Mouse (Mus musculus) limb, embryonic 14.5 days (tissue): ENCODE measurements around the gene Cd93. TPM values are rescaled to one million over a fixed set of nuclear protein-coding genes. Genes with fewer than 3 reads are reported as not detected.

ENCODE experiments used
- ATAC-seq: fragments of 200-750 bp; cut with Nextera tagmentation; 2 replicates; pipeline ENCODE4 v1.8.0; 2017; ENCODE audit warnings: low read depth, moderate number of reproducible peaks, moderate TSS enrichment; ENCODE audit not compliant: low FRiP score
- DNase-seq: peaks from one replicate; pipeline ENCODE4 v3.0.0-alpha.2; 2015; ENCODE audit warnings: low spot score
- H3K27ac ChIP-seq: fragments of 300-500 bp; sonication (generic); replicated peaks from 2 replicates; pipeline ENCODE4 v1.5.1; 2014; ENCODE audit warnings: low read depth, mild to moderate bottlenecking, low read length, moderate library complexity, mixed read lengths
- H3K27me3 ChIP-seq: fragments of 300-500 bp; sonication (generic); 2 replicates; pipeline ENCODE4 v1.6.1; 2014; ENCODE audit warnings: low read length, mixed read lengths; ENCODE audit not compliant: control insufficient read depth, insufficient read depth
- H3K36me3 ChIP-seq: fragments of 300-500 bp; sonication (generic); 2 replicates; pipeline ENCODE4 v1.6.1; 2014; ENCODE audit warnings: mild to moderate bottlenecking, low read length, moderate library complexity, mixed read lengths; ENCODE audit not compliant: control insufficient read depth, insufficient read depth
- H3K4me1 ChIP-seq: fragments of 300-500 bp; sonication (generic); 2 replicates; pipeline ENCODE4 v1.6.1; 2014; ENCODE audit warnings: antibody characterized with exemption, low read length, mixed read lengths; ENCODE audit not compliant: control insufficient read depth, insufficient read depth
- H3K4me2 ChIP-seq: fragments of 300-500 bp; sonication (generic); replicated peaks from 2 replicates; pipeline ENCODE4 v1.6.1; 2014; ENCODE audit warnings: low read depth, mild to moderate bottlenecking, low read length, moderate library complexity; ENCODE audit not compliant: severe bottlenecking
- H3K4me3 ChIP-seq: fragments of 300-500 bp; sonication (generic); replicated peaks from 2 replicates; pipeline ENCODE4 v1.5.1; 2014; ENCODE audit warnings: low read length
- H3K9ac ChIP-seq: fragments of 300-500 bp; sonication (generic); 2 replicates; pipeline ENCODE4 v1.6.1; 2014; ENCODE audit warnings: mild to moderate bottlenecking, low read depth, low read length, moderate library complexity; ENCODE audit not compliant: severe bottlenecking
- H3K9me3 ChIP-seq: fragments of 300-500 bp; sonication (generic); 2 replicates; pipeline ENCODE4 v1.6.1; 2016; ENCODE audit warnings: low read length; ENCODE audit not compliant: control insufficient read depth
- POLR2A ChIP-seq: fragments of 200-500 bp; IDR thresholded peaks from 2 replicates; pipeline ENCODE4 v1.8.0; 2012; ENCODE audit warnings: inconsistent platforms, mild to moderate bottlenecking, moderate library complexity, borderline replicate concordance; ENCODE audit not compliant: insufficient read depth, insufficient read length; ENCODE audit errors: extremely low read depth
- WGBS: fragments of 180-500 bp; shearing (Covaris S2); extraction: QIAGEN DNeasy Blood & Tissue Kit; methylation state at CpG from one replicate; pipeline ENCODE4 v1.1.7; 2014; 5-methylcytosine and 5-hydroxymethylcytosine counted together
- polyA plus RNA-seq, 2 experiments: library from polyadenylated mRNA; depleted of rRNA in 1 of 2; stranded (reverse) in 1 of 2; unstranded in 1 of 2; fragments of >200 nt; fragmentation: Nextera tagmentation in 1 of 2; extraction: Ambion mirVana in 1 of 2; gene quantifications; 2 replicates each; pipeline versions ENCODE4 v1.2.1 to v1.2.3; 2012 to 2014

Cd93 gene
- polyA plus RNA-seq, 2 experiments, result 11.9 to 12.5 TPM

GRCm38 (mm10) chr2:148467921-148468440 lies 24.6 kb upstream of the Cd93 start:
- TF ChIP-seq POLR2A, result no peak
- no peaks in the 10 kb centered on the region for H3K27me3 ChIP-seq
- H3K27ac ChIP-seq, result no peak overlapping the region
- ATAC-seq (no peak), DNase-seq (no peak)
- no peaks in the 10 kb centered on the region for H3K4me1 ChIP-seq
- no peak overlapping the region for H3K9ac ChIP-seq
- no peaks in the 10 kb centered on the region for H3K9me3 ChIP-seq
- 48% methylated on average over 3 of the region's 3 CpGs for WGBS
- no peak overlapping the region for H3K4me2 ChIP-seq
- no peaks in the 10 kb centered on the region for H3K36me3 ChIP-seq
- H3K4me3 ChIP-seq, result no peak overlapping the region

- Histone ChIP-seq H3K27ac (no peak overlapping the region), H3K4me3 (no peak overlapping the region), H3K36me3 (no peaks in the 10 kb centered on the region), H3K9me3 (no peaks in the 10 kb centered on the region), H3K9ac (no peak overlapping the region), H3K4me1 (no peaks in the 10 kb centered on the region), H3K27me3 (no peaks in the 10 kb centered on the region), H3K4me2 (no peak overlapping the region)
- ATAC-seq, result no peak
- DNase-seq, result no peak
- TF ChIP-seq POLR2A, result no peak
These were observed 12.0 kb upstream of the Cd93 start for GRCm38 (mm10) chr2:148455341-148455740.

DNA sequence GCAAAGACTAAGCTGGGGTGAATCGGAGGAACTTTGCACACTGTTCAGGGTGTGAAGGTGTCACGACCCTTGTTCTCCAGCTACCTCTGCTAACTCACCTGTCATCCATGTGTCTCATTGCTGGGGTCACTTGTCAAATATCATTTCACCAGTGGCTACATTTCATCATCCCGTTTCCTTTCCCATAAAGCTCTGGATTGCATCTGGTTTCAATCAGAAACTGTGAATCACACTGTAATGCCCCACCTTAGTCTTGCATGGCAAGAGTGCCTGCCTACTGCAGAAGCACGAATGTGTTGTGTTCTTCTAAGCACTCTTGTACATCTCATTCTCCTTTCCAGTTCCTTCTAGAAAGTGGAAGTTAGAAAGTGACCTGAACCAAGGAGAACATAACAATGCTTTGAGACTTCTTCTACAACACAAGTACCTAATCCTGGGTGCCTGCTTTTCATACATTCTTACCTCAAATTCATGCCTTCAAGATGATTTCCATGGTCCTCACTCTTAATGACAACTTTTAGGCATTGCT lies 10.7 kb upstream of the Cd93 start:
- 55% methylated on average over 4 of the region's 4 CpGs for WGBS
- Histone ChIP-seq H3K4me1 (no peaks in the 10 kb centered on the region), H3K4me2 (no peak overlapping the region), H3K9me3 (no peaks in the 10 kb centered on the region), H3K9ac (no peak overlapping the region), H3K27me3 (no peaks in the 10 kb centered on the region), H3K36me3 (no peaks in the 10 kb centered on the region), H3K27ac (no peak overlapping the region), H3K4me3 (no peak overlapping the region)
- no peak for TF ChIP-seq POLR2A
- no peak for DNase-seq
- ATAC-seq, result no peak

GRCm38 (mm10) chr2:148453061-148453460 lies 9.7 kb upstream of the Cd93 start:
- no peaks in the 10 kb centered on the region for H3K27me3 ChIP-seq
- H3K36me3 ChIP-seq, result no peaks in the 10 kb centered on the region
- no peak overlapping the region for H3K27ac ChIP-seq
- H3K4me1 ChIP-seq, result no peaks in the 10 kb centered on the region
- H3K9me3 ChIP-seq, result no peaks in the 10 kb centered on the region
- H3K4me3 ChIP-seq, result no peak overlapping the region
- no peak overlapping the region for H3K9ac ChIP-seq
- TF ChIP-seq POLR2A, result no peak
- DNase-seq, result no peak
- WGBS, result 83% methylated on average over 3 of the region's 3 CpGs
- no peak overlapping the region for H3K4me2 ChIP-seq
- ATAC-seq, result no peak

DNA sequence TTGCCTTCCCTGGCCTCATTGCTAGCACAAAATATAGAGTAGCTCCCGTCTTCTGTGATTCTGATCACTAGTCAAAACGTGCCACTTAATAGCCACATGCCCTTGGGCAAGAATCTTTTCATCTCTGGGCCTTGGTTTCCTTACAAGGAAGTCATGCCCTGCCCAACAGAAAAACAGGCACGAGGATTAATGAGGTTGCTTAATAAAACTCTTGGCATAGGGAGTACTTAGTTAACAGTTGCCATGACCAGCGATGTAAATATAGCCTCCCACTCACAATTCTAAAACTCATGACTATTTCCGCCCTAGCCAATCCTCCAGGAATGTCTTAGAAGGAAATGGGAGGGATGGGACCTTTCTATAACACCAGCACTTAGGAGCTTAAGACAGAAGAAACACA lies 8.1 kb upstream of the Cd93 start:
- H3K4me3 ChIP-seq, result no peak overlapping the region
- no peaks in the 10 kb centered on the region for H3K9me3 ChIP-seq
- no peaks in the 10 kb centered on the region for H3K27me3 ChIP-seq
- WGBS, result 44% methylated on average over 5 of the region's 5 CpGs
- no peak overlapping the region for H3K9ac ChIP-seq
- DNase-seq (no peak), ATAC-seq (no peak)
- no peaks in the 10 kb centered on the region for H3K36me3 ChIP-seq
- H3K4me2 ChIP-seq, result no peak overlapping the region
- H3K27ac ChIP-seq, result no peak overlapping the region
- TF ChIP-seq POLR2A, result no peak
- H3K4me1 ChIP-seq, result no peaks in the 10 kb centered on the region

DNA sequence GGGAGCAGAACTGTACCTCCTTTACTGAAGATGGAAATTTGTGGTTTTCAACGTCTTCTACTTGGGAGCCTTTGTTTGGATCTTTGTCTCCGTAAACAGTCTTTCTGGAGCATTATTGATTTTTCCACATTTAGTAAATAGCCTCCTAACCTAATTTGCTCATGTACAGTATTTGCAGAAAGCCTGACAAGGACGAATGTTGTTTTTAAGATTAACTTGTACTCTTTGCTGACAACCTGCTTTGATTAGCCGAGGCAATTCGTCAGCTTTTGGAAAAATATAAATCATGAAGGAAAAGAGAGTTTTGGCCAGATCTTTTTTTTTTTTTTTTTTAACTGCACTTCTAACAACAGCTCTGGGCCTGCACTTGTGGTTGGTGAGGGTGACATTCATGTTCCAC lies 7.3 kb upstream of the Cd93 start:
- WGBS, result 79% methylated on average over 5 of the region's 5 CpGs
- ATAC-seq, result no peak
- TF ChIP-seq POLR2A, result no peak

More for the DNA sequence above, 7.3 kb upstream of the Cd93 start:
- Histone ChIP-seq H3K9me3 (no peaks in the 10 kb centered on the region), H3K27me3 (no peaks in the 10 kb centered on the region), H3K36me3 (no peaks in the 10 kb centered on the region), H3K27ac (no peak overlapping the region), H3K4me1 (no peaks in the 10 kb centered on the region), H3K4me3 (no peak overlapping the region), H3K9ac (no peak overlapping the region), H3K4me2 (no peak overlapping the region)
- no peak for DNase-seq
